Comparison of ENCODE assay signal across 9 mouse cellular contexts in the genomic region with DNA sequence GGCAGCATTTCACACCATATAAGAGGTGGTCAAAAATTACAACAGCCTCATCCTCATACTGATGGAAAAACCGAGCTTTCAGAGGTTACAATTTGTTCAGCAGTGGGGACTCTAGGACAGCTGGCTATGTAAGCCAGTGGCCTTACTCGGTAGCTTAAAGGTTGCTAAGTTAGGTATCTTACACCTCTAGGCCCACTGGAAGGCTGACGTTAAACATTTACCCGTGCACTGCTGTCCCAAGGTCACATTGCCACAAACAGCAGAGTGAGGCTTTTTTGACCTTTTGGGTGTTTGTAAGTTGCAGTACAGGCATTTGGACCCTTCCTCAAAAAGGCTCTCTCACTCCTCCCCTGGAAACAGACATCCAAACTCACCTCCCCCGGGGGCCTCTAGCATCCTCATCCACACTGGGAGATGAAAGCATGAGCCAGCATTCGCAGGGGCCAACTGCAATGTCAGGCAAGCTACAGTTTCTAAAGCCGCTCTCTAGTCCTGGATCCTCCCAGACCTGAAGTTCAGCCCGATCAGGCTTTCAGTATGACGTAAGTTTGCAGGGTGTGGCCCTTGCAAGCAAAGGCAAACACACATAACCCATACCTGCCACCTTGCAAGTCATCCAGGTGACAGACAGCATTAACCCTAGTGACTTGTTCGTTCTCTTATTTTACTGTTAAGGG.
A peak's percentile ranks its signal among the peaks of the same experiment; 100 is the strongest.
DNase-seq lines count a peak whose midpoint lies in the region; ATAC-seq and TF ChIP-seq lines count a peak whose summit lies in the region.
"Had no signal": no experiment of that assay in that cellular context is flagged by ENCODE, and none has a peak within 500 bp of the region (broad histone marks: within the 10 kb centered on the region; RNA-seq: fewer than 3 reads in every experiment).

No protein-coding gene starts in this region.

- TF ChIP-seq CTCF in kidney, adult 2 months (conservative IDR thresholded peaks at IDR 0.05; ENCODE audit: insufficient read depth, insufficient read length, low read depth, low read length) = no peak

- no peaks in the 10 kb centered on the region for H3K36me3 ChIP-seq in heart, embryonic 16.5 days (ENCODE audit: control insufficient read depth, insufficient read depth)
- H3K36me3 ChIP-seq in kidney, adult 2 months (ENCODE audit: control insufficient read depth, insufficient read depth, low read length) = no peaks in the 10 kb centered on the region
- no peaks in the 10 kb centered on the region for H3K36me3 ChIP-seq in liver, embryonic 12.5 days
- no peaks in the 10 kb centered on the region for H3K36me3 ChIP-seq in stomach, embryonic 15.5 days
- H3K36me3 ChIP-seq: midbrain, embryonic 15.5 days had no signal

- peak overlapping the region; percentile 78 for H3K27ac ChIP-seq in heart, embryonic 16.5 days (ENCODE audit: low read length)
- H3K27ac ChIP-seq in kidney, adult 2 months (ENCODE audit: insufficient read depth, low read depth, low read length) = peak overlapping the region; percentile 75
- H3K27ac ChIP-seq in liver, embryonic 12.5 days = peak overlapping the region; percentile 70
- peak overlapping the region; percentile 73 for H3K27ac ChIP-seq in stomach, embryonic 15.5 days
- H3K27ac ChIP-seq: midbrain, embryonic 15.5 days had no signal

- DNase-seq in heart, postnatal 36 days = no peak
- DNase-seq in kidney, adult 2 months = peak; percentile 92
- DNase-seq in right cerebral cortex, adult 18-20 months = no peak
- DNase-seq in left cerebral cortex, postnatal 25 days (ENCODE audit: low spot score in 2 of 2) = no peak

- peaks cover 40% of the 10 kb centered on the region for H3K4me1 ChIP-seq in heart, embryonic 16.5 days (ENCODE audit: control insufficient read depth, insufficient read depth, low read length)
- H3K4me1 ChIP-seq in kidney, adult 2 months (ENCODE audit: control insufficient read depth, insufficient read depth, low read length) = peaks cover 36% of the 10 kb centered on the region
- H3K4me1 ChIP-seq in liver, embryonic 12.5 days = peaks cover 13% of the 10 kb centered on the region; the same call in 1 of the 2 replicates
- peaks cover 15% of the 10 kb centered on the region; the same call in 1 of the 2 replicates for H3K4me1 ChIP-seq in stomach, embryonic 15.5 days
- H3K4me1 ChIP-seq: midbrain, embryonic 15.5 days had no signal

- no peak overlapping the region for H3K4me3 ChIP-seq in heart, embryonic 16.5 days (ENCODE audit: low read length)
- no peak overlapping the region for H3K4me3 ChIP-seq in kidney, adult 2 months (ENCODE audit: insufficient read depth, low read depth, low read length)
- H3K4me3 ChIP-seq in liver, embryonic 12.5 days = no peak overlapping the region
- no peak overlapping the region for H3K4me3 ChIP-seq in stomach, embryonic 15.5 days (replicated peaks)
- H3K4me3 ChIP-seq: midbrain, embryonic 15.5 days had no signal

- H3K4me2 ChIP-seq in heart, embryonic 16.5 days (ENCODE audit: low read depth, low read length) = no peak overlapping the region
- no peak overlapping the region for H3K4me2 ChIP-seq in liver, embryonic 12.5 days
- peak overlapping the region; percentile 5 for H3K4me2 ChIP-seq in stomach, embryonic 15.5 days
- H3K4me2 ChIP-seq: midbrain, embryonic 15.5 days had no signal

- no peaks in the 10 kb centered on the region for H3K9me3 ChIP-seq in heart, embryonic 16.5 days (replicated peaks; ENCODE audit: control insufficient read depth, low read length)
- H3K9me3 ChIP-seq in liver, embryonic 12.5 days (replicated peaks) = no peaks in the 10 kb centered on the region
- H3K9me3 ChIP-seq in stomach, embryonic 15.5 days = no peaks in the 10 kb centered on the region
- H3K9me3 ChIP-seq: midbrain, embryonic 15.5 days had no signal

- no peaks in the 10 kb centered on the region for H3K27me3 ChIP-seq in heart, embryonic 16.5 days (ENCODE audit: control insufficient read depth, insufficient read depth, low read length)
- no peaks in the 10 kb centered on the region for H3K27me3 ChIP-seq in kidney, adult 2 months (replicated peaks; ENCODE audit: control insufficient read depth, insufficient read depth, low read length)
- no peaks in the 10 kb centered on the region for H3K27me3 ChIP-seq in liver, embryonic 12.5 days (replicated peaks)
- H3K27me3 ChIP-seq in stomach, embryonic 15.5 days (replicated peaks) = no peaks in the 10 kb centered on the region
- H3K27me3 ChIP-seq: midbrain, embryonic 15.5 days had no signal

- no peak for TF ChIP-seq POLR2A in kidney, adult 2 months (IDR thresholded peaks at IDR 0.05; ENCODE audit: low read depth, low read length)

- no peak overlapping the region for H3K9ac ChIP-seq in heart, embryonic 16.5 days (ENCODE audit: low read length)
- H3K9ac ChIP-seq in liver, embryonic 12.5 days = no peak overlapping the region
- H3K9ac ChIP-seq in stomach, embryonic 15.5 days = no peak overlapping the region
- H3K9ac ChIP-seq: midbrain, embryonic 15.5 days had no signal

- ATAC-seq in heart, embryonic 16.5 days (replicated peaks; ENCODE audit: extremely low read depth, insufficient read depth, low FRiP score) = no peak
- ATAC-seq in liver, embryonic 12.5 days = peak; percentile 66
- peak; percentile 81 for ATAC-seq in stomach, embryonic 15.5 days (ENCODE audit: insufficient read depth, low FRiP score, low read depth)
- ATAC-seq in granulocyte monocyte progenitor cell, adult 5-6 weeks (replicated peaks; ENCODE audit: poor library complexity, severe bottlenecking) = no peak
- ATAC-seq: midbrain, embryonic 15.5 days had no signal

- intact Hi-C loops in heart, postnatal 36 days (cut with DNase I) = no loop called here
- intact Hi-C loops in left cerebral cortex, postnatal 25 days (cut with DNase I) = no loop called here

- WGBS in heart, embryonic 16.5 days = 70% methylated on average over 10 of the region's 10 CpGs
- 48% methylated on average over 10 of the region's 10 CpGs for WGBS in kidney, adult 2 months
- 68% methylated on average over 10 of the region's 10 CpGs for WGBS in liver, embryonic 12.5 days (ENCODE audit: insufficient replicate concordance)
- WGBS in stomach, embryonic 15.5 days = 67% methylated on average over 10 of the region's 10 CpGs

Comparison
In these comparisons a context has a peak if more than half of its experiments do, and no peak if none do; other contexts are left out.
1. ATAC-seq: peak in liver, embryonic 12.5 days (single experiment) and stomach, embryonic 15.5 days (single experiment); none in heart, embryonic 16.5 days (single experiment) and granulocyte monocyte progenitor cell, adult 5-6 weeks (single experiment).
2. Peak in every context shown above with its lines, with median percentiles within 50 percentile points of each other: H3K27ac ChIP-seq.